Mouse (Mus musculus) skeletal muscle tissue, postnatal 0 days (tissue): ENCODE results near the gene Zfp322a. TPM values are rescaled to one million over a fixed set of nuclear protein-coding genes. Genes with fewer than 3 reads are reported as not detected.

Experiments used
- polyA plus RNA-seq: library from polyadenylated mRNA; unstranded; fragments of >200 nt; fragmentation: Nextera tagmentation; extraction: Ambion mirVana; gene quantifications from 2 replicates; pipeline ENCODE4 v1.2.1, GENCODE M21; 2015

Gene Zfp322a
- 18.7 and 18.8 TPM in 2 replicates for polyA plus RNA-seq

DNA sequence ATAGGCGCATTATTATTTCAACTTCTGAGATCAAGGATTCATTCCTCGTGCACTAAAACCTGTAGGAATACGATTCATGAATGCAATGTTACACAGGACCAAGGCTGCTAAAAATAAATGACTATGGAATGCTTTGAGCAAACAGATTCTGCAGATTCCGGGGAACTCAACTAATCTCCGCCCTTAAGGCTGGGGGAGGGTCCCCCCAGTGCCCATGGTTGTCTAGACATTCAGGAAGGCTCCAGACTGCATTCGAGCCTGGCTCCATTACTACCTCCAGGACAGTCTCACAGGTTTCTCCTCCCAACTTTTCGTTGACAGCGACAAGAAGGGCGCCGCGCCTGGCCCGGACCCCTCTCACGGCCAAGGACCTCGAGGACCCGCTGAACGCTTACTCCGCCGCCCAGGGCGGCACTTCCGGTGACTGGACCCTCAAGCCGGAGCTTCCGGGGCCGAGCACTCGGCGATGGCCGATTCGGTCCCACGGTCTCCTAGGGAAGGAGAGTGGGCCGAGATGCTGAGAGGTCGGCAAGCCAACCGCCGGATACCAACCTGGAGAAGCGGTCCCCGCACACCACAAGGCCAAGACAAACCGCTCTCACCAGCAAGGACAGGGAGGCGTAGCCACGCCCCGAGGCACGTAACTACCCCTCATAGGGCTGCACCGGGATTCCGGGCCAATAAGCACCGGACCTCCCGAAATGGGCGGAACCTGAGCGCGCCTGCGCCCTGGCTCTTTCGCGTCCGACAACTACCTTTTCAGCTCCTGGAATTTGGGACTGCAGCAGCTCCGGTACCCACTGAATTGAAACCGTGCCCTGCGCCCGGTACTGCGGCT lies at the start of gene Zfp322a:
Gene Zfp322a (minus strand): TSS at position 626 of the 838 bp plus-strand sequence.

Other genes starting within 250 kb of the Zfp322a start
- gene Vmn1r218, start 236.1 kb downstream of the Zfp322a start, polyA plus RNA-seq = not detected in 2 replicates
- not detected in 2 replicates for gene Vmn1r219, start 209.9 kb downstream of the Zfp322a start, polyA plus RNA-seq
- gene Vmn1r220, start 181.2 kb downstream of the Zfp322a start, polyA plus RNA-seq = not detected in 2 replicates
- not detected in 2 replicates for gene Vmn1r221, start 155.1 kb downstream of the Zfp322a start, polyA plus RNA-seq
- gene Vmn1r222, start 133.3 kb downstream of the Zfp322a start, polyA plus RNA-seq = not detected in 2 replicates
- gene Vmn1r223, start 122.1 kb downstream of the Zfp322a start, polyA plus RNA-seq = not detected in 2 replicates
- 8.7 and 9.1 TPM in 2 replicates for gene Abt1, start 54.7 kb upstream of the Zfp322a start, polyA plus RNA-seq
- gene Btn1a1, start 96.7 kb upstream of the Zfp322a start, polyA plus RNA-seq = not detected in 2 replicates
- gene Btn2a2, start 119.6 kb upstream of the Zfp322a start, polyA plus RNA-seq = 0.07 TPM in 1 of 2 replicates, not detected in the other
- 38.5 and 44.1 TPM in 2 replicates for gene Hist1h4h, start 161.8 kb upstream of the Zfp322a start, polyA plus RNA-seq
- gene Hist1h2af, start 164.7 kb upstream of the Zfp322a start, polyA plus RNA-seq = 1.8 and 3.4 TPM in 2 replicates
- 1.00 and 1.2 TPM in 2 replicates for gene Hist1h3g, start 166.2 kb upstream of the Zfp322a start, polyA plus RNA-seq
- gene Hist1h2bh, start 174.2 kb upstream of the Zfp322a start, polyA plus RNA-seq = 0.44 and 0.72 TPM in 2 replicates
- 0.50 and 0.59 TPM in 2 replicates for gene Hist1h3f, start 174.8 kb upstream of the Zfp322a start, polyA plus RNA-seq
- gene Hist1h4f, start 182.4 kb upstream of the Zfp322a start, polyA plus RNA-seq = 0.80 TPM in 1 of 2 replicates, not detected in the other
- gene Hist1h1d, start 184.1 kb upstream of the Zfp322a start, polyA plus RNA-seq = 0.58 and 0.85 TPM in 2 replicates
- gene Hist1h3e, start 193.2 kb upstream of the Zfp322a start, polyA plus RNA-seq = 2.3 and 2.8 TPM in 2 replicates
- gene Hist1h2ae, start 202.0 kb upstream of the Zfp322a start, polyA plus RNA-seq = 20.1 and 21.8 TPM in 2 replicates
- 3.8 and 4.3 TPM in 2 replicates for gene Hist1h2bg, start 202.2 kb upstream of the Zfp322a start, polyA plus RNA-seq
- 1.8 and 2.3 TPM in 2 replicates for gene Hist1h2bf, start 205.0 kb upstream of the Zfp322a start, polyA plus RNA-seq
- 0.91 TPM in 2 replicates for gene Hist1h2ad, start 205.2 kb upstream of the Zfp322a start, polyA plus RNA-seq
- gene Hist1h3d, start 206.6 kb upstream of the Zfp322a start, polyA plus RNA-seq = 4.4 and 4.9 TPM in 2 replicates
- 25.5 and 29.4 TPM in 2 replicates for gene Hist1h4d, start 212.4 kb upstream of the Zfp322a start, polyA plus RNA-seq